Mouse (Mus musculus) small intestine, adult 10 weeks (tissue): ENCODE results near the gene Amn1. TPM values are rescaled to one million over a fixed set of nuclear protein-coding genes. Genes with fewer than 3 reads are reported as not detected.

Source experiments
- polyA plus RNA-seq: library from polyadenylated mRNA; stranded (reverse); fragments of 350-450 nt; fragmentation: Illumina TruSeq; extraction: RNeasy Lipid Tissue Mini Kit (QIAGEN cat#74804); gene quantifications from one replicate; pipeline ENCODE4 v1.2.3, GENCODE M21; 2014; ENCODE audit warnings: low replicate concordance

Gene Amn1
- polyA plus RNA-seq, result 48.2 TPM

GRCm38 (mm10) chr6:149188041-149188924, at the start of gene Amn1:
Gene Amn1 (minus strand): TSS chr6:149188712.

DNA sequence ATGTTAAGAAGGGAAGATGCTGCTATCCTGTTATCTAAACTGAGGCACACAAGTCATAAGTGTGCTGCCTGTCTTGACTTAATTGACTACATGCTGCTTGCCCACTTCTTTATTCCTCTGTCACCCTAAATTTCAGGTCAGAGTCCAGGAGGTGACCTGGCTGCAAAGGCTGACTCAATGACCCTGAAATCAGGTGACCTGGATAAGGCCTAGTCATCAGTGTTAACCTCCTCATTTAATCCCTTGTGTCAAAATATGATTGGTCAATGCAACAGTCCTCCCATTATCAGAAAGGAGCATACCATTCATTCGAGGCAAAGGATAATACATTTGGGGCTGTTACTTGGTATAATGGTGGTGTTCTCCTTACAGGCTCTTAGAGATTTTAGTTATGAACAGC, 49.0 kb downstream of the Amn1 start, which contains the start of gene Etfbkmt:
Etfbkmt (plus strand) TSS at position 379 of the 400 bp plus-strand sequence.

GRCm38 (mm10) chr6:149129870-149130269, 58.6 kb downstream of the Amn1 start, which contains the start of gene Gm10203:
Gene Gm10203 (plus strand): TSS chr6:149130170.

Other genes with a start within 250 kb of the Amn1 start
- 29.3 TPM for gene Sinhcaf, start 242.2 kb downstream of the Amn1 start, polyA plus RNA-seq
- 52.1 TPM for gene Dennd5b, start 87.0 kb downstream of the Amn1 start, polyA plus RNA-seq
- gene Gm10203, start 58.5 kb downstream of the Amn1 start, polyA plus RNA-seq, result not detected
- gene Etfbkmt, start 48.9 kb downstream of the Amn1 start, polyA plus RNA-seq, result 34.4 TPM
- gene Resf1, start 120.7 kb upstream of the Amn1 start, polyA plus RNA-seq, result 89.9 TPM
- gene Bicd1, start 220.2 kb upstream of the Amn1 start, polyA plus RNA-seq, result 2.8 TPM